Mouse (Mus musculus) spleen, embryonic (tissue): ENCODE data around the gene F5.

Experiments
- CTCF ChIA-PET: fragments of 350-600 bp; sonication (Branson Sonifier 250); formaldehyde crosslinking; loops from one replicate; lab custom pipeline; 2022; lab: Charles Lee

F5 gene

DNA sequence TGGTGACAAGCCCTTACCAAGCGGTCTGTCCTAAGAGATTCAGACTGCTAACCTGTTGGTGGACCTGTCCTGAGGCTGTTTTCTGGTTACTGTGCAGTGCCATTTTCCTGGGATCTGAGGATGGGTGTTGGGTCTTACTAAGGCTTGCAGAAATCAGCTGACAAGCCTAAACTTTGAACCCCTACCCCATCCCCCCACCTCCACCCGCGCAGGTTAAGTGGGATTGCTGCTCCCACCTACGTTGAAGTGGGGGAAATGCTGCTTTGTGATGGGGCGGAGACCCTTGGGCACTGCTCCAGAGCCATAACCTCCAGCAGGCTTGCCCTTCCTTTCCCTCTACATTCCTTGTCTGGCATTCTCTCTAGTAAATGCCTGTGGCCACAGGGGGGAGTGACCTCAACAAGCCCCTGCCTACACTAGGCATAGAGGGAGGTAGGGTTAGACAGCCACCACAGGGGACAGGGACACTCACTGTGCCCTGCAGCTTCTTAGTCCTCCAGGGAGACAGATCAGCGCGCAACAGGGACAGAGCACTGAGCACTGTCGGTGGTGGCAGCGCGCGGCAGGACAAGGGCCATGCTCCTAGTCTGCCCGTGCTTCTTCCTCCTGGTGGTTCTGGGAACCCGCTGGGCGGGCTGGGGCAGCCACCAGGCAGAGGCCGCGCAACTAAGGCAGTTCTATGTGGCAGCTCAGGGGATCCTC, at the start of gene F5:
Gene F5 (plus strand): TSS at position 452 of the 702 bp plus-strand sequence.
- CTCF ChIA-PET: interaction anchor here (0.5 to 0.7 kb wide), 2 partner anchors 15 to 37 kb away, joined by 5 to 8 read pairs; partner anchors contain the start of gene Selp

DNA sequence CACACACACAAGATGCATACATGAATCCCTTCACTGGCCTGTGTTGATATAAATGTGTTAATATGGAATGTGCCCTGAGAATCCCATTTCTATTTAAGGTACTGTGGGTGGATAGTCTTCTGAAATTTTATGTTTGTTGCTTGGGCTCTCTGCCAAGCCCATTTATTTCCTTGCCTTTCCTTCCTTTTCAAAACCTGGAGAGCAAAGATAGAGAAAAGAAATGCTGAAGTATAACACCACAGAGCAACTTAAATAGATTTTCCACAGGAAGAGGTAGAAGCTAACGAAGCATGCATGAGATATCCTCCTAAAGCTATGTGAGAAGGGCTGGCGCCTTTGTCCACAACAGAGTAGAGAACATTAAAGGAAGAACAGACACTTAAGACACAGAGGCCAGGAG, 41.9 kb upstream of the F5 start:
- CTCF ChIA-PET: interaction anchor here (0.6 kb wide), 2 partner anchors 29 to 69 kb away, joined by 3 to 4 read pairs; no protein-coding TSS in a partner anchor

- CTCF ChIA-PET: interaction anchor here (0.6 kb wide), 1 partner anchor 11 kb away, joined by 3 read pairs; no protein-coding TSS in a partner anchor
These were observed 40.9 kb upstream of the F5 start for GRCm38 (mm10) chr1:164110591-164111329.

DNA sequence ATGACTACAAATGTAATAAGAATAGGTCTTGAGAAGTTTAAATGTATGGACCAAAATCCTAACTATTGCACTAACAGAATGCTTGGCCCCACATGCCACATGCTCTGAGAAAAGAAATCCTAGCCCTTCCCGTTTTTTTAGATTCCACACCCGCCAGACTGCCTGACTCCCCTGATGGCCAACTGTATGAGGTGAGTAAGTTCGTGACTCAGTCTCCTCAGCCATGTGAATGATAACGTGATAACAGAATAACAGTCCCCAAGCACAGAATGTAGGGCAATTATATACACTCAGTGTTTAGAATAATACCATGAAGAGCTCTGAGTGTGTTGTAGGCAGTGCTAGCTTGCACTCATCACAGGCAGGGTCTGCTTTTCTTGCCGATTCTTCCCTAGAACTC, 37.4 kb upstream of the F5 start:
- CTCF ChIA-PET: no interaction called here

GRCm38 (mm10) chr1:164114947-164115493, 36.6 kb upstream of the F5 start, which contains the start of gene Selp:
Gene Selp, plus strand, starts transcription at chr1:164115264.
- CTCF ChIA-PET: interaction anchor here (0.7 kb wide), 1 partner anchor 36 kb away, joined by 5 read pairs; the partner anchor contains the start of gene F5

DNA sequence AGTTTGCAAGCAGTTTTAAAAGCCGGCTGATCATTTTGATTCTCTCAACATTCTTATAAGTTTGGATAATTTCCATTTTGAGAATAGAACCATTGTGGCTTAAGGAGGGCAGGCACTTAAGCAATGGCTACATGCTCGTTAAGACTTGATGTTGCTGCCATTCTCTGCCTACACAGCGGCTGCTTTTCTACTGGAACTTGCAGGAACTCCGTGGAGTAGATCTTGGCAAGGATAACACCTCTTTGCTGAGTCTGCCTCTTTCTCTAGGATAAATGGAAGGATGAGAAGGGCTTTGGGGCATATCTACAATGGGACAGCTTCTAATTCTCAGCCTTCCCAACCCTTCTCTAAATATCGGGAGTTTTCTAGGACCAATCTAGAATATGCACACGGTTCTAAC, 36.0 kb upstream of the F5 start:
- CTCF ChIA-PET: no interaction called here

- CTCF ChIA-PET: no interaction called here
These were observed 33.8 kb upstream of the F5 start for GRCm38 (mm10) chr1:164117869-164118268.

- CTCF ChIA-PET: no interaction called here
These were observed 31.5 kb upstream of the F5 start for GRCm38 (mm10) chr1:164119892-164120776.

- CTCF ChIA-PET: no interaction called here
These were observed 30.9 kb upstream of the F5 start for GRCm38 (mm10) chr1:164120777-164121158.

DNA sequence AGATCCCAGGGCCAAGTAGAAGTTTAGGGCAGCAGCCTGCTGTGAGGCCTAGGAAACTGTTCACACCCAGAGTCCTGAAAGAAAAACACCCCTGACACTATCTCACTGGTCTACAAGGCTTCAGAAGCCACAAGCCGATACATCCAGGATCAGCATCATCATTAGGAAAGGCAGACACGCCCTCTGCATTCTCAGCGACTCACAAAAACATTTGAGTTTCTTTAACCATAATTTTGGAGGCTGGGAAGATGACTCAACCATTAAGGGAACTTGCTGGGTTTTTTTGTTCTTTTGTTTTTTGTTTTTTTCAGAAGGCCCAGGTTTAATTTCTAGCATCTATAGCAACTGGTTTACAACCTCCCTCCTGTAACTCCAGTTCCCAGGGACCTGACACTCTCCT, 27.8 kb upstream of the F5 start:
- CTCF ChIA-PET: no interaction called here

DNA sequence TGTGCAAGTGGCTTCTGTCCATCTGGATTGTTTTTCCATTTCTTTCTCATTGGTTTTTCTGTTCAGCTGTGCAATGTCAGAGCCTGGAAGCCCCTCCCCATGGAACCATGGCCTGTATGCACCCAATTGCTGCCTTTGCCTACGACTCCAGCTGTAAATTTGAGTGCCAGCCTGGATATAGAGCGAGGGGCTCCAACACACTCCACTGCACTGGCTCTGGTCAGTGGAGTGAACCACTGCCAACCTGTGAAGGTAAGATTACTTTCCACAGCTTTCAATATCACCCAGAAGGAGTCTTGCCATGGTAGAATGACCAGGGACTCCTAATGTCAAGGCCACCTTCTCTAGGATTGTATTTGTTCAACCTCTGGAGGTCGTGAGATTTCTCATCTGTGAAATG, 21.6 kb upstream of the F5 start:
- CTCF ChIA-PET: no interaction called here

- CTCF ChIA-PET: interaction anchor here (0.8 kb wide), 1 partner anchor 71 kb away, joined by 16 read pairs; the partner anchor contains the start of gene Sell
These were observed 19.0 kb upstream of the F5 start for GRCm38 (mm10) chr1:164132609-164133008.

DNA sequence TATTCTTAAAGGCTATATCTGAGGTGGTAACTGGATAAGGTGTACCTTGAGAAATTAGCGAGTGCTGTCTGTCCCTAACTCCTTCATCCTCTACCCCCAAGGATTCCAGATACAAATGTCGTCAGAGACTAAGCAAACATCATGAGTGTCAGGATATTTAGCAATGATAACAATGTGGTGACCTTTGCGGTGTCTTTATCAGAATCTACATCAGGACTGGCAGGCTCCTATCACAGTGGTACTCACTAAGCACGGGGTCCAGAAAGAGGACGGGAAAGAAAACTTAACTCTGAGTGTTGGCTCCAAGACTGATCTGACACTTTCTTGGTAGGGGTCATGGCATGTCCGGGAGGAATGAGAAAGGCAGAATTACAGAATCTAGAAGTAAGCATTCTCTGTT, 17.5 kb upstream of the F5 start:
- CTCF ChIA-PET: no interaction called here

GRCm38 (mm10) chr1:164135360-164135759, 16.3 kb upstream of the F5 start:
- CTCF ChIA-PET: interaction anchor here (0.9 to 1.2 kb wide), 2 partner anchors 50 to 67 kb away, joined by 3 read pairs; no protein-coding TSS in a partner anchor

DNA sequence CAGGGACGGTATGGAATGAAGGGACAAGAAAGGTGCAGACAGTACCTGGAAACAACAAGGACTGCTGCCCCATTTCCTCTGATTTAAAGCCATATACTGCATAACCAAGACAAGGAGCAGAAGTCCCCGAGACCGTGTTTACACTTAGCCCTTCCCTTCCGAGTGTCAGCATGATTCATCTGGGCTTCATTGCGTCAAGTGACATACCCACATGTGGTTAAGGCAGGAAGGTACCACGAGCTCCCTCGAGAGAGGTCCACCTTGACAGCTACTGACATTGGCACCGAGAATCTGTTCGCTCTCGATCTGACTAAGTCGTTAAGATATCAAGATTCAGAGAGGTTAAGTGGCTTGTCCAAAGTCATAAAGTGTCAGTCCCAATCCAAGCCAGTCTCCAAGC, 15.7 kb upstream of the F5 start:
- CTCF ChIA-PET: interaction anchor here (1.2 kb wide), 1 partner anchor 51 kb away, joined by 3 read pairs; no protein-coding TSS in a partner anchor

GRCm38 (mm10) chr1:164136636-164137035, 15.0 kb upstream of the F5 start:
- CTCF ChIA-PET: interaction anchor here (0.5 to 1.1 kb wide), 5 partner anchors 10 to 220 kb away, joined by 3 to 8 read pairs (median 3); no protein-coding TSS in a partner anchor

DNA sequence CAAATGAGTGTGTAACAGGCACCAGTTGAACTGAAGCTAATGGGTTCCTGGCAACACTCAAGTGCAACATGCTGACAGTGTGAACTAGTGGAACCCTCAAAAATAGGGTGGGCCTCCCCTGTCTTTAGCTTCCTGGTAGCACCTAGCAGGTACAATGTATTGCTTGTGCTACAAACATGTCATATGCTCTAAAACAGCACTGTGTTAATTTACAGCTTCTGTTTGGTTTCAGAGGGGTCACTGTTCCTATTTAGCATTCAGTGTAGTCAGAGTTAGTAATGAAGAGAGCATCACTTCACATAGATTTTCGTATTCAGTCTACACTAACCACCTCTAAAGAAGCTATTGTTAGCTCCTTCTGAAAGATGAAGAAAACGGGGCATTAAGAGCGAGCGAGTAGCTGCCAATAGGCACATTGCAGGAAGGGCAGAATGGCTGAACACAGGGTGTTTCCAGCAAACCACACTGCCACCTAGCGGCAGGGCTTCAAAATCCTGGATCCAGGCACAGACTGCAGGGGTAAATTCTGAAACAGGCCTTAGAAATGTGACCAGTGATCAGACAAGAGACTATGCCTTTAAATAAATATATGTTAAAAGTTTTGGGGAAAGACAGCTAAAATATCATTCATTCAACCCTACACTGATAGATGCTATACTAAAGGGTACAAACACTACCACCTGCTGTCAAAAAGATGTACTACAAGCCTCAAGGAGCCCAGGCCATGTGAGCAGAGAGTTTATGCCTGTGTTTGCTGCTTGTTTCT, 13.1 kb upstream of the F5 start:
- CTCF ChIA-PET: interaction anchor here (0.6 to 1.4 kb wide), 5 partner anchors 63 to 333 kb away, joined by 3 to 8 read pairs (median 4); no protein-coding TSS in a partner anchor

DNA sequence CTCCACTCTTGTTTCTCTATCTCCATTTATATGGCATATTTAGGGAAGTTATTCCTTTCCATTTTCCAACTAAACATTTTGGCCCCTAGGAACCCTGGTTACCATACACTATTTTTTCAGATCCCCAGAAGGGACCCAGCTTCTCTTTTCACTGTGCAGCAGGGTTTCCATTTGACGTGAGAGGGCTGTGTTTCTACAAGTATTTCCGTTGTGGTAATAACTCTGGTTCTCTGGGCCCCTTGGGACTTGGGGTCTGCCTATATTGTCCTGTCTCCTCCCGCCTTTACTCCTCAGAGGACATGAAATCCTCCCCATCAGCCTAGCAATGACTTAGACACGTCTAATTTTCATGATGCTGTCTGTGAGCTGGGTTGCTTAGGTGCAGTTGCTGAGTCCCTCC, 12.2 kb upstream of the F5 start:
- CTCF ChIA-PET: interaction anchor here (0.6 kb wide), 1 partner anchor 334 kb away, joined by 4 read pairs; no protein-coding TSS in a partner anchor

DNA sequence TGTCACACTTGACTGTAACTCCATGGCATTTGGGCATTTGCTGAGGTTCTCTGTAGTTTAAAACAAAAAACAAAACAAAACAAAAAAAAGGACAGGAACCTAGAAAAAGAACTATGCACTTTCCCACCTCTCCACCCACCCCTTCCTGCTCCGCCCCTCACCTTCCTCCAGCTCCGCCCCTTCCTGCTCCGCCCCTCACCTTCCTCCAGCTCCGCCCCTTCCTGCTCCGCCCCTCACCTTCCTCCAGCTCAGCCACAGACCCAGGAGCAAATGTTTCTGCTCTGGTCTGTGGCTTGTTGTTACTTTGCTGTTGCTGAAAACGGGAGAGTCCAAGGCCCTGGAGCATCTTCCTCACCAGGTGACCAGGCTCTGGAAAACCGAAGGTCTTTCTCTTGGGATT, 2.6 kb upstream of the F5 start:
- CTCF ChIA-PET: no interaction called here

DNA sequence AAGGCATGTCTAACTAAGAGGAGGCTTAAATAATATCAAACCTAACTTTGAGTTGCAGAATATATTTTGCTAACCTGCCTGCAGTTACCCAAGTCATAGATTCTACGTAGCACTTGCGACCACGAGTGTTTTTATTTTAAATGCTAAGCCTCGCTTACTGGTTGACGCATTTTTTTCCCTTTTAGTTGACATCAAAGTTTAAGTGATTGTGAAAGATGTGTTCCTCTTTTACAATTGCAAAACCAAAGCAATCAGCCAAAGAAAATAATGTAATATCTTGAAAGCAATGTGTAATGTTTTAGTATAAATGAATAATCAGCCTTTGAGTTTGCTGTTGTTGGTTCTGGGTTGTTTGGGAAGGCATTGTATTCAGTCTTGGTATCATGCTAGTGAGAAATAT, 1.2 kb downstream of the F5 start:
- CTCF ChIA-PET: no interaction called here
